Comparison of ENCODE assay signal across 19 mouse cellular contexts in genomic region chr7:84578841-84579240, GRCm38 (mm10). TPM values are rescaled to one million over a fixed set of nuclear protein-coding genes. Genes with fewer than 3 reads are reported as not detected.
DNase-seq lines count a peak whose midpoint lies in the region; TF ChIP-seq lines count a peak whose summit lies in the region.
"Had no signal": no experiment of that assay in that cellular context is flagged by ENCODE, and none has a peak within 500 bp of the region (broad histone marks: within the 10 kb centered on the region; RNA-seq: fewer than 3 reads in every experiment).

No protein-coding gene starts in this region.

- intact Hi-C loops in heart, postnatal 10 days (cut with DNase I): no loop called here
- intact Hi-C loops in left cerebral cortex, postnatal 25 days (cut with DNase I): loop anchor here (2.0 kb wide), 1 partner anchor 208 kb away; no protein-coding TSS in a partner anchor

- H3K4me3 ChIP-seq in heart, embryonic 10.5 days: no peak overlapping the region
- no peak overlapping the region for H3K4me3 ChIP-seq in lung, adult 2 months (replicated peaks; ENCODE audit: extremely low read depth, low read depth, low read length)
- H3K4me3 ChIP-seq: embryonic facial prominence, embryonic 12.5 days; heart, embryonic 13.5 days; hindbrain, embryonic 10.5 days had no signal

- TF ChIP-seq POLR2A in lung, adult 2 months (IDR thresholded peaks at IDR 0.05; ENCODE audit: borderline replicate concordance, extremely low read depth, low read depth, low read length): no peak

- H3K9me3 ChIP-seq in heart, embryonic 10.5 days: no peaks in the 10 kb centered on the region
- H3K9me3 ChIP-seq: embryonic facial prominence, embryonic 12.5 days; heart, embryonic 13.5 days; hindbrain, embryonic 10.5 days had no signal

- TF ChIP-seq CTCF in lung, adult 2 months (IDR thresholded peaks at IDR 0.05; ENCODE audit: insufficient read depth, low read length): no peak

- H3K4me1 ChIP-seq in heart, embryonic 10.5 days: no peaks in the 10 kb centered on the region; the same call in 1 of the 2 replicates
- H3K4me1 ChIP-seq in lung, adult 2 months (ENCODE audit: control insufficient read depth, insufficient read depth, low read length): 0 out of 2 replicates have a peak, but pooled peaks cover 2% of the 10 kb centered on the region
- H3K4me1 ChIP-seq: embryonic facial prominence, embryonic 12.5 days; heart, embryonic 13.5 days had no signal

- H3K27me3 ChIP-seq in heart, embryonic 10.5 days (ENCODE audit: insufficient read depth, poor library complexity, severe bottlenecking): no peaks in the 10 kb centered on the region
- H3K27me3 ChIP-seq: embryonic facial prominence, embryonic 12.5 days; heart, embryonic 13.5 days had no signal

- peak; percentile 64 for DNase-seq in heart, embryonic 10.5 days (ENCODE audit: low spot score)
- DNase-seq in heart, postnatal 10 days: no peak
- peak; percentile 9 for DNase-seq in WW6 (ENCODE audit: low read depth, low spot score)
- DNase-seq in layer of hippocampus, adult 8-10 months (ENCODE audit: low spot score in 2 of 2): peak; percentile 50 to 56
- peak; percentile 49 to 85 for DNase-seq in left cerebral cortex, postnatal 25 days (ENCODE audit: low spot score in 2 of 2)
- DNase-seq in lung, adult 2 months: no peak
- no peak for DNase-seq in retina, embryonic 14.5 days (ENCODE audit: low spot score)
- DNase-seq in gastrocnemius, postnatal 4 days (ENCODE audit: low spot score in 2 of 2): no peak
- DNase-seq: adrenal gland, adult 2 months; cerebellum, postnatal 25 days; gastrocnemius, postnatal 14 days; kidney, postnatal 4 days; liver; retina, postnatal 1 day; thymus, adult 2 months had no signal

- H3K36me3 ChIP-seq in heart, embryonic 10.5 days: no peaks in the 10 kb centered on the region
- H3K36me3 ChIP-seq: embryonic facial prominence, embryonic 12.5 days; heart, embryonic 13.5 days; hindbrain, embryonic 10.5 days had no signal

- no peak overlapping the region for H3K27ac ChIP-seq in heart, embryonic 10.5 days
- H3K27ac ChIP-seq: embryonic facial prominence, embryonic 12.5 days; heart, embryonic 13.5 days; hindbrain, embryonic 10.5 days had no signal

- 67% methylated on average over 1 of the region's 1 CpGs for WGBS in heart, embryonic 10.5 days
- 71% methylated on average over 1 of the region's 1 CpGs for WGBS in lung, adult 2 months

RNA-seq across cellular contexts. Expression of gene Fah, which starts 27.7 kb away (rescaled TPM):
- polyA plus RNA-seq in heart, embryonic 10.5 days (2016; fragmentation: Nextera tagmentation; extraction: Ambion mirVana): 9.9 and 14.7 TPM in 2 replicates
- total RNA-seq in heart, postnatal 10 days (2021): 1 to 10 TPM; 6.0 to 7.3 TPM
- total RNA-seq in layer of hippocampus, adult 8-10 months (2022): 10 to 100 TPM; 23.1 to 29.5 (median 25.9) TPM
- 10 to 100 TPM; 13.8 to 15.8 TPM for total RNA-seq in left cerebral cortex, postnatal 25 days (2021)
- 46.4 and 51.1 TPM in 2 replicates for polyA plus RNA-seq in lung, adult 2 months (2012; rRNA removed)
- total RNA-seq in gastrocnemius, postnatal 4 days (2021): 1 to 10 TPM; 5.3 to 5.9 TPM

RNA-seq across cellular contexts. Expression of gene Gm2115, which starts 50.1 kb away (rescaled TPM):
- polyA plus RNA-seq in heart, embryonic 10.5 days (2016; fragmentation: Nextera tagmentation; extraction: Ambion mirVana): 0.06 TPM in 2 replicates
- total RNA-seq in heart, postnatal 10 days (2021): under 1 TPM; 0.12 to 0.24 TPM
- total RNA-seq in layer of hippocampus, adult 8-10 months (2022): 10 to 100 TPM; 56.1 to 86.9 (median 68.5) TPM
- total RNA-seq in left cerebral cortex, postnatal 25 days (2021): 1 to 10 TPM; 5.0 to 6.0 TPM
- polyA plus RNA-seq in lung, adult 2 months (2012; rRNA removed): 0.93 and 2.2 TPM in 2 replicates
- total RNA-seq in gastrocnemius, postnatal 4 days (2021): 1 to 10 TPM in 1 of 2 experiments, under 1 TPM in 1; 0.96 to 1.4 TPM
- total RNA-seq: monocyte, adult 5-6 weeks had no signal

Comparison
In these comparisons a context has a peak if more than half of its experiments do, and no peak if none do; other contexts are left out.
1. DNase-seq: peak in heart, embryonic 10.5 days (single experiment), WW6 (single experiment), layer of hippocampus, adult 8-10 months (2 of 2) and left cerebral cortex, postnatal 25 days (2 of 2); none in heart, postnatal 10 days (0 of 2), lung, adult 2 months (single experiment), retina, embryonic 14.5 days (single experiment) and gastrocnemius, postnatal 4 days (0 of 2).
2. RNA of gene Gm2115, which starts 50.1 kb away (total RNA-seq): 56.1 to 86.9 TPM in layer of hippocampus, adult 8-10 months; 5.0 to 6.0 TPM in left cerebral cortex, postnatal 25 days, 0.96 to 1.4 TPM in gastrocnemius, postnatal 4 days and 0.12 to 0.24 TPM in heart, postnatal 10 days; every median in the first group is over 4 times any median in the second.